Mouse (Mus musculus): ENCODE data around the gene Mturn. TPM values are rescaled to one million over a fixed set of nuclear protein-coding genes. Genes with fewer than 3 reads are reported as not detected.
A peak's percentile ranks its signal among the peaks of the same experiment; 100 is the strongest.

The Mturn gene
- total RNA-seq, 2 experiments from 2014 or later: 164 to 166 TPM

- no peak for DNase-seq (ENCODE audit: low spot score in 2 of 2)
These were observed 11.9 kb downstream of the Mturn start for GRCm38 (mm10) chr6:54693286-54693685.

DNA sequence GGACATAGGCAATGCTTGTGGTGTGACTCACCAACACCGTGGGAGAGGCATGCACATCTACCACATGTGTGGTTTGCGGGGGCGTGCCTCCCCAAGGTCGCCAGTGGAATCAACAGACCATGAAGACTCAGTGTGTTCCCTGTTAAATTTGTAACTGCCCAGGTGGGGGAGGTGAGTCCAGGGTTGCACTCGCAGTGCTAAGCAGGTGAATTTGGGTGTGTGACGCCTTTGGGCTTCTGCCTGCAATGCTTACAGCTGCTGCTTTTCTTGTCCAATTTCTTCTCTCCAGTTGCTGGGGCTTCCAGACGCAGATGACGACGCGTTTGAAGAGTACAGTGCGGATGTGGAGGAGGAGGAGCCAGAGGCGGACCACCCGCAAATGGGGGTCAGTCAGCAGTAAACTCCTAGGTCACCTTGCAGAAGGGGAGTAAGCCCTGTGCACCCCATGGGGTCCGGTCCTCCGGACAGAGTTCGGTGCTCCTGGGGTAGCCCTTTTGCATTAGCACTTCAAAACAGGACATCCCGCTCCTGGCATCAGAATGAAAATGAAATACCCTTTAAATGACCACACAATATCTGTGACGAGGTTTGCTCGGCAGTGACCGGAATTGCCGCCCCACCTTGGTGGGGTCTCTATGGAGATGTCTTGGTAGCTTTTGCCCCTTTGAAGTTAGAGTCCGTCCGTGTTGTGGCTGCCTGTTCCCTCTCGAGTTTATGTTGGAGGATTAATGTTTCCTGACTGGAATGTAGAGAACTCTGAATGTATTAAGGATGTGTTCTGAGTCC, 17.5 kb downstream of the Mturn start:
- DNase-seq (ENCODE audit: low spot score in 2 of 2): no peak

DNA sequence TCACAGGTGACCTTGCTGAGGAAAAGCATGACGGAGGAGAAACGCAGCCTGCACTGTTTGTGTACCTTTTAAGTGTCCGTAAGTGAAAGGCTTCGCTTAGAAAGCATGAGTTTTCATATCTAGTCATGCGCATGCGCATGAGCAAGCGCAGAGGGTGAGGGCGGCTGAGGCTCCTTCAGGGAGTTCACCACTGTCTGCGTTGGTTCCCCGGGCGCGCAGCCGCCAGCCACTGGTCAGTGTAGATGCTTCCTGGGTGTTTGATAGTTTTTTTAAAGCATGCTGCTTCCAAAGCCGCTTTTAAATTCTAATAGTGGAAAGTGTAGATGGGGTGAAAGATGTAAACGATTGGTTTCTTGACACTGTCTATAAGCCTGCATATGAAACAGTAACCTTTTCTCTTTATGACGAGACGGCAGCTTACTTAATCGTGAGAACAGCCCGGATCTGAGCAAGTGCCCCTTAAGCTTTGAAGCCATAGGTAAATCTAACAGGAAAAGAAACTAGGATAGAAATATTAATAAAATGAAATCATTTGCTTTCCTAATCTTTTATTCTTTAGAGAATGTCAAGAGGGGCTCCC, 18.1 kb downstream of the Mturn start:
- peak; percentile 78 to 80 for DNase-seq (ENCODE audit: low spot score in 2 of 2)

GRCm38 (mm10) chr6:54700516-54700915, 19.1 kb downstream of the Mturn start:
- DNase-seq (ENCODE audit: low spot score in 2 of 2): no peak

DNA sequence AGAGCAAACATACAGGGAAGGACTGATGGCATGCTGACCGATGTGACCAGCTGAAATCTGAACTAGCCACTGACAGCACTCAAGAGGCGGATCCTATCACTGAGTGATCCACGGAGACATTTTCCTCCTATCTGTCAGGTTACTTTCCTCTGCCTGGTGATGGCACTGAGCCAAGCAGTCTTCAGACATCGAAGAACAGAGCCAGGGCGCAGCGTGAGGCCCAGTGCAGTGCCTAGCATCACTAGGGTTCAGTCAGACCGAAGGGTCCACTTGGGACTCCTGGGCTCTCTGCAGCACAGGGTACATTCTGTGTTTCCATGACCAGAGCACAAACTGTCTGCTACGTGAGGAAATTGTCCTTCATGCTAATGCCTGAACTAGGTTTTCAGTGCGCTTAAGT, 20.5 kb downstream of the Mturn start:
- no peak for DNase-seq (ENCODE audit: low spot score in 2 of 2)

DNA sequence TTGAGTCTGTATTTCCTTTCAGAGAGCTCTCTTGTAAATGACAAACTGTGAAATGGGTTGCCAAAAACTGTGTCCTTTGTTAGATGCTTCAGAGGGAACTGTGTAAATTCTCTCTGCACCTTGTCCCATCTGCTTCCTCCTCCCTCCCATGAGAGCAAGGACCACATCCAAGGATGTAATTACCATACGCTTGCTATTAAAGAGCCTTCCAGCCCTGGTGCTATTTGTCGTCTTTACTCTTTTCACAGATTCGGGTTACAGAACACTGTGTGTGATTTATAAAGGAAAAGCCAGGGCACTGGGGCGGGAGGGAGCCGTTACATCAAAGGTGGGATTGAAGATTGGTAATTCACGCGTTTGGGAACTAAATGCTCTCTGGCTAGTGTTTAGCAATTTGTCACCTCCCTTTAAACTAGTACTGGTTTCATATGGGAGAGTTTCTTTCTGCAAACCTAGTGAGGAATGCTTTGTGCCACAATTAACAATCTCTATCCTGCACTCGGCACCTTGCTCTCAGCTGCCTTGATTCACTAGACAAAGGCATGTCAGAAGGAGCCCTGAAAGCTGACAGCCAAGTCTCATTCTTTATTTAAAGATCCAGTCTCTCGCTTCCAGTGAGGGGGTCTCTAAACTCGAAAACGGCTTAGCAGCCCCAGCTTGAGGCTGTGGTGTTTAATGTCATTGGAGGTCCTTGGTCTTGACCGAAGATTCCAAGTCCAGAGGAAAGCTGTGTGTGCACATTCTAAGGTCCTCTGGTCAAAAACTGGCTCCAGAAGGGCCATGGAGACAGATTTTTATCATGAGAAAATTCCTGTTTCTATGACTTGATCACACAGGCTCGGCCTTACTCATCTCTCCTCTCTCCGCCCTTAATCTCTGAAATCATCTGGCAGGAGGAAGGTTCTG, 22.5 kb downstream of the Mturn start:
- no peak for DNase-seq (ENCODE audit: low spot score in 2 of 2)

DNA sequence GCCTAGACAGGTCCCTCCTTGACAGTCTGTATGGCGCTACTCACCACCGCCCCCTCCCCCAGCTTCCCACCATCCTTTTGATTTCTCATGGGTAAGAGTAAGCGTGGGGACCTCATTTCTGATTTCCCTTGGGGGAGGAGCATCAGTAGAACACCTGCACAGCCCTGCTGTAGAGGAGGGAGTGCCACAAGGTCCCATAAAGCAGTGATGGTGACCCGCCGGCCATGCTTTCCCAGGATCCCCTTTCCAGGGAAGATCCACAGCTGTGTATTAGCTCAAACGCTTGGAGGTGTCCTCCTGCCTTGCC, 23.1 kb downstream of the Mturn start:
- DNase-seq (ENCODE audit: low spot score in 2 of 2): no peak

DNA sequence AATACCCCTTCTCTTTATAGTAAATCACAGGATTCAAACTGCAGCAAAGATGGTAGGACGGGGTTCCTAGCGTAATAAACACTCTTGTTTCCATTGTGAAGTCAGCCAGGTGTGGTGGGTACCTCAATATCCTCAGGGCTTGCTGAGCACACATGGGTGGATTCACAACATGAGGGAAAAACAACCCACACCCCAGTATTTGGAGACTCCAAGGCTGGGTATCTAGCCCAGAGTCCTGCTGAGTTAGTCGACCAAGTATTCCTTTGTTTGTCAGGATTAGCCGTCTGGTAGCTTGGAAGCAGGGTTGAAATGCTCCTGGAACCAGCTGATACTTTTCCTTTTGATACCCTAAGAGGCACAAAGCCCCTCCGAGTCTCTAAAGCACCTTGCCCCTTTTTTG, 23.4 kb downstream of the Mturn start:
- DNase-seq (ENCODE audit: low spot score in 2 of 2): no peak

- peak in 1 of 2 experiments; percentile 79 for DNase-seq (ENCODE audit: low spot score in 2 of 2)
These were observed 24.0 kb downstream of the Mturn start for GRCm38 (mm10) chr6:54705387-54705909.

DNA sequence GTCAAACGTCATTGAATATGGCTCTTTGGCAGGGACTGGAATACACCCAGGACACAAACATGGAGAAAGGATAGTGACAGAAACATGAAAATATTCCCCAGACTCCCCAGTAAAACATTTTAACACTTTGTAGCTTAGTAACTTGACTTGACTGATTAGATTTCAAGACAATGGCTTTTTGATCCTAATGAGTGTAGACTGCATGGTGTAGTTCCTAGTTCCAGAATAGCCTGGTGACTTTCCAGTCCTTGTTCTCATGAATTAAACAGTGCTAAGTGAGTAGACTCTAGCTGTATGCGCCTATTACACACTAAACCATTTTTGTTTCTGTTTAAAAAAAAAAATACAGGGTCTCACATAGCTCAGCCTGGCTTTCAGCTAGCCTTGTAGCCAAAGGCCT, 24.7 kb downstream of the Mturn start:
- no peak for DNase-seq (ENCODE audit: low spot score in 2 of 2)

GRCm38 (mm10) chr6:54706611-54707172, 25.3 kb downstream of the Mturn start:
- no peak for DNase-seq (ENCODE audit: low spot score in 2 of 2)

DNA sequence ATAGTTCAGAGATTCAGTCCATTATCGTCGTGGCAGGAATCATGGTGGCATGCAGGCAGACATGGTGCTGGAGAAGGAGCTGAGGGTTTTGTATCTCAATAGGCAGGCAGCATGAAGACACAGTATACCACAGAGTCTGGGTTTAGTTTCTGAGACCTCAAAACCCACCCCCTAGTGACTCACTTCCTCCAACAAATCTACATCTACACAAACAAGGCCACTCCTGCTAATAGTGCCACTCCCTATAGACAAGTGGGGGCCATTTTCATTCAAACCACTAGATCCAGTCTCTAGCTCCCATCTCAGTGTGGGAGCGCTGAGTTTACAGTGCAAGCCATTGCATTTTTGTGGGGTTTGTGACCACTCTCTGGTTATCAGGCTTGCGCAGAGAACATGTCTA, 27.2 kb downstream of the Mturn start:
- DNase-seq (ENCODE audit: low spot score in 2 of 2): no peak

- no peak for DNase-seq (ENCODE audit: low spot score in 2 of 2)
These were observed 34.3 kb downstream of the Mturn start for GRCm38 (mm10) chr6:54715697-54716096.

DNA sequence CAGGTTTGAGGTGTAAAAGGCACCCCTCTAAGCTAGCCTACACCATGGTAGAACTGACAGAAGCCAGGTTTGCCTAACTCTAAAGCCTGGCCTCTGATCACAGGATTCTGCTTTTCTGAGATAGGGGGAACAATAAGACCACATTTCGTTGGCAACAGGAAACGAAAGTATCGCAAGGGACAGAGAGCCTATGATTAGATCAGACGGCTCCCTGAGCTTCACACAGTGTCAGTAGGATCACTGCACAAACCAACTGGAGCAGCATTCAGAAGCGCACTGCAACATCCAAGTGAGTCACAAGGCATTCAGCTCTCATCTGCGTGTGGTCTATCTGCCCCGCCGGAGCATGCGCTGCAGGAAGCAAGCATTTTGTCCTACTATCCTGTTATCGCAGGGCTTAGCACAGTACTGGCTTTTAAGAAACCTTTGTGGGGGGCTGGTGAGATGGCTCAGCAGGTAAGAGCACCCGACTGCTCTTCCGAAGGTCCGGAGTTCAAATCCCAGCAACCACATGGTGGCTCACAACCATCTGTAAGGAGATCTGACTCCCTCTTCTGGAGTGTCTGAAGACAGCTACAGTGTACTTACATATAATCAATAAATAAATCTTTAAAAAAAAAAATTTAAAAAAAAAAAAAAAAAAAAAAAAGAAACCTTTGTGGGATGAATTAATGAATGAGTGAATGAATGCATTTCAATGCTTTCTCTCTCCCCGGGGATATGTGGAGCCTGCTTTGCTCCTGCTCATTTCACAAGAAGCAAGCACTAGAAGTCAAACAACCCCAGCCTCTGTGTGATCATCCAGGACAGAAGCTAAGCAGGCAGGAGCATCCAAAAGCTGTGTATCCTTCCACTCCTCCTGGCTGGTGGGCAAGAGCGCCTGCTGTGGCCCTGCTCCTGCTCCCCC, 37.6 kb downstream of the Mturn start:
- peak in 1 of 2 experiments; percentile 29 for DNase-seq (ENCODE audit: low spot score in 2 of 2)

GRCm38 (mm10) chr6:54719686-54720310, 38.4 kb downstream of the Mturn start:
- peak; percentile 48 to 71 for DNase-seq (ENCODE audit: low spot score in 2 of 2)

GRCm38 (mm10) chr6:54720512-54721251, 39.3 kb downstream of the Mturn start:
- DNase-seq (ENCODE audit: low spot score in 2 of 2): peak; percentile 25 to 44

DNA sequence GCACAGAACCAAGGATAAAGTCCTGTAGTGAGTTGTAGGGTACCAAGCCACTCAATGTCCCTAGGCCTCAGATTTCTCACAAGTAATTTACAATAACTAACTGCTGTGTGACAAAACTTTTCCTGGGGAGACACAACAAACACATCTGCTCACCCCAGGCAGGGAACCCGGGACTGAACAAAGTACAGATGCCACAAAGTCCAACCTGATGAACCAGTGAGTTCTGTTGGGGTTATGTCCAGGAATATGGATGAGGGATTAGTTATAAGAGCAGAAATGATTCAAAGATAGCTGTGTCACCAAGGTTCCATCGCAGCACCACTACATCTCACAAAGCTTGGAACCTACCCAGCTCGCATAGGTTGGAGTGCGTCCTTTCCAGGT, 39.8 kb downstream of the Mturn start:
- DNase-seq (ENCODE audit: low spot score in 2 of 2): no peak

DNA sequence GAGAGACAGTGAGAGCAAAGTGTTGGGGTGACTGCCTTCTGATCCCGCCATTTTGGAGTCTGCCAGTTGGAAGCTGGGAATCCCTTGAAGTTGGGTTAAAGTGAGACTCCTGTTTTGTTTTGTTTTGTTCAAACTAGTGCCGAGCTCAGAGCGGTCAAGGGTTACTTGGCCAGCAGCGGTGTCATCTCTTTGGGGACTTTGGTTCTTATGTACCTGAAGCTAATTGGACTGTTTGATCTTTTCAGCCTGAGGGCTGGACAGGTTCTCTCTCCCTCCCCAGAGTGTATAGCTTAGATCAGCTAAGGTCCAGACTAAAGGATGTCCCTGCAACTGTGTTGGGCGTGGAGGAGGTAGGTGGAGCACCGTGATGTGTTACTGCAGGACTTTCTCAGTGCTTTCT, 44.9 kb downstream of the Mturn start:
- DNase-seq (ENCODE audit: low spot score in 2 of 2): no peak

- DNase-seq (ENCODE audit: low spot score in 2 of 2): no peak
These were observed 45.4 kb downstream of the Mturn start for GRCm38 (mm10) chr6:54726796-54727195.
